Mouse (Mus musculus) bone marrow, adult 2 months (tissue): ENCODE measurements around the gene Il6ra. TPM values are rescaled to one million over a fixed set of nuclear protein-coding genes. Genes with fewer than 3 reads are reported as not detected.

Experiments used
- H3K27ac ChIP-seq: fragments of 200-500 bp; 2 replicates; pipeline ENCODE4 v1.5.1; 2012; ENCODE audit warnings: low read depth, mild to moderate bottlenecking, control low read depth, inconsistent platforms, low read length; ENCODE audit not compliant: control insufficient read depth, poor library complexity, insufficient read depth
- H3K4me1 ChIP-seq: fragments of 200-500 bp; 2 replicates; pipeline ENCODE4 v1.6.1; 2011; ENCODE audit warnings: low read length; ENCODE audit not compliant: control insufficient read depth, insufficient read depth
- H3K4me3 ChIP-seq: fragments of 200-500 bp; replicated peaks from 2 replicates; pipeline ENCODE3; 2011; ENCODE audit warnings: mild to moderate bottlenecking, low read depth, low read length, control low read depth; ENCODE audit not compliant: control insufficient read depth
- CTCF ChIP-seq: fragments of 200-500 bp; IDR thresholded peaks from 2 replicates; pipeline ENCODE4 v1.5.1; 2011; ENCODE audit warnings: low read length, control low read depth; ENCODE audit not compliant: control insufficient read depth, insufficient read depth
- POLR2A ChIP-seq: fragments of 200-500 bp; IDR thresholded peaks from 2 replicates; pipeline ENCODE4 v1.6.1; 2011; ENCODE audit warnings: low read depth, mild to moderate bottlenecking, control low read depth, low read length, borderline replicate concordance; ENCODE audit not compliant: control insufficient read depth
- WGBS: fragments of 180-500 bp; shearing (Covaris S2); methylation state at CpG from one replicate; pipeline ENCODE4 v1.1.7; 2018; 5-methylcytosine and 5-hydroxymethylcytosine counted together
- polyA plus RNA-seq: library from polyadenylated mRNA; stranded (reverse); fragments of >200 nt; gene quantifications from 2 replicates; pipeline ENCODE4 v1.2.4, GENCODE M21; 2011; ENCODE audit warnings: low replicate concordance; ENCODE audit not compliant: missing spikeins, insufficient read depth, insufficient read length

Gene Il6ra
- polyA plus RNA-seq, 1 experiment = 11.4 TPM

GRCm38 (mm10) chr3:89875021-89875420 is 38.0 kb downstream of the Il6ra start:
- peaks cover 2% of the 10 kb centered on the region; the same call in 1 of the 2 replicates for H3K4me1 ChIP-seq
- no peak for TF ChIP-seq POLR2A
- no peak for TF ChIP-seq CTCF
- no peak overlapping the region for H3K27ac ChIP-seq
- H3K4me3 ChIP-seq = no peak overlapping the region
- WGBS = 82% methylated on average over 9 of the region's 9 CpGs

DNA sequence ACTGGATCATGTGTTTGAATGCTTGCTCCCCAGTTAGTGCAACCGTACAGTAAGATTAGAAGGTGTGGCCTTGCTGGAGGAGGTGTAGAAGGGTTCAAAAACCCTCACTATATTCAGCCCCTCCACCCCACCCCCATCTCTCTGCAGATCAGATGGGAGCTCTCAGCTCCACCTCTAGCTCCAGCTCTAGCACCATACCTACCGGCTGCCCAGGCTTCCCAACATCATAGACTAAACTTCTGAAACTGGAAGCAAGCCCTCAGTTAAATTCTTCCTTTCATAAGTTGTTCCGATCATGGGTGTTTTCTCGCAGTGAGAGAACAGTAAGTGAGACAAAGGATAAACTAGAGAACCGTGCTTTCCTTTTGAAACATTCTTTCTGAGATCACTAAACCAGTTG is 38.9 kb downstream of the Il6ra start:
- Histone ChIP-seq H3K4me3 (no peak overlapping the region), H3K4me1 (peaks cover 2% of the 10 kb centered on the region; the same call in 1 of the 2 replicates), H3K27ac (no peak overlapping the region)
- WGBS = 82% methylated on average over 5 of the region's 5 CpGs
- TF ChIP-seq POLR2A (no peak), CTCF (no peak)

DNA sequence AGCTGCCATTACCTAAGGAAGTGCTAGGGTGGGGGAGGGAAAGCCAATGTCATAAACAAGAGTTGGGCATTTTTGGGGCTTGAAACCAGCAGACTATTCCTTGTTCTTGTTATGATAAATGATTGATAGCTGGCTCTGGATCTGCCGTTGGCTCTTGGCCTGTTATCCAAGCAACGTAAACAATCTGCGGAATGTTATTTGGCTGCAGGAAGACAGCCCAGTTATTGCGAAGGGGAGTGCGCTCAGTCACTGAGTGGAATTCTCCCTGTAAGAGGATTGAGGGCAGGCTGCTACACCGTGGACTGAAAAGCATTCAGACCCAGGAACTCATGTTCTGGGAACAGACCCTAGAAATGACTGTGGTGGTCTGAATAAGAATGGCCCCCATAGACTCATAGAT is 40.3 kb downstream of the Il6ra start:
- no peak overlapping the region for H3K27ac ChIP-seq
- no peak for TF ChIP-seq CTCF
- no peak for TF ChIP-seq POLR2A
- WGBS = 93% methylated on average over 6 of the region's 6 CpGs
- H3K4me3 ChIP-seq = no peak overlapping the region
- peaks cover 2% of the 10 kb centered on the region; the same call in 1 of the 2 replicates for H3K4me1 ChIP-seq

DNA sequence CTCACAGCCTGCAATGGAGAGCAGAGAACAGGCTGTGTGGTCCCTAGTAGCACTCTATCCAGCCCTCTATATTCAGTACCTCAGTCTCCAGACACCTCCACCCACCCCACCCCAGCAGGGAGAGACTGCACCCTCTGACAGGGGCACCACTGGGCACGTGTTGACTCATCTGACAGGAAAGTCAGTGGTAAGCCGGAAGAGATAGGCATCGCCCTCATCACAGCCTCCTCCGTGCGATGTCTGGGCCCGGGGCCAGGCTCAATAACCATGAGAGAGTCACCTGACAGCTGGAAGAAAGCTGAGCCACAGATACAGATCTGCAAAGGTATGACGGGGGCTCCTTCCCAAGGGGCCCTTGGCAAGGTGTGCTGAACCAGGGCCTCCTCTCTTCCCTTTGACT is 40.8 kb downstream of the Il6ra start:
- Histone ChIP-seq H3K27ac (no peak overlapping the region), H3K4me1 (peaks cover 2% of the 10 kb centered on the region; the same call in 1 of the 2 replicates), H3K4me3 (no peak overlapping the region)
- no peak for TF ChIP-seq POLR2A
- no peak for TF ChIP-seq CTCF
- WGBS = 24% methylated on average over 7 of the region's 7 CpGs

DNA sequence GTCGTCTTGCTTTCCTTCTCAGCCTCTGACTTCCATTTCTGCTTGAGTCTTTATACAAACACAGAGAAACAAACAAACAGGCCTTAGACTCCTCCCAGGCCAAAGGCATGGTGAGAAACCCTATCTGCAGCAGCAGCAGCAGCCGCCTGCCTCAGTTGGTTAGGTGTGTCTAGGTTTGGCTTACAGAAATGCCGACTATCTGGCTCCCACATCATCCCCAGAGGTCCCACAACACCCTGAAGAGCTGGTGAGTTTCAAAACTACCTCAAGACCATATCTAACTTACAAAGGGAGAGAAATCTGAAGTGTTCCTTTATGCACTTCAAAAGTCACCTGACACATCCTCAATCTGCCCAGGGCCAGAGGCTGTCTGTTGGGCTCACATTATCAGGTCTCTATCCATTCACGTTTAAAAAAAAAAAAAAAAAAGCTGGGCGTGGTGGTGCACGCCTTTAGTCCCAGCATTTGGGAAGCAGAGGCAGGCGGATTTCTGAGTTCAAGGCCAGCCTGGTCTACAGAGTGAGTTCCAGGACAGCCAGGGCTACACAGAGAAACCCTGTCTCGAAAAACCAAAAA is 41.6 kb downstream of the Il6ra start:
- Histone ChIP-seq H3K4me1 (peaks cover 2% of the 10 kb centered on the region; the same call in 1 of the 2 replicates), H3K27ac (no peak overlapping the region), H3K4me3 (no peak overlapping the region)
- TF ChIP-seq POLR2A (no peak), CTCF (no peak)
- WGBS = 44% methylated on average over 8 of the region's 8 CpGs

- no peak overlapping the region for H3K4me3 ChIP-seq
Measured at GRCm38 (mm10) chr3:89870472-89871271, 42.3 kb downstream of the Il6ra start.

GRCm38 (mm10) chr3:89869556-89869955 is 43.4 kb downstream of the Il6ra start:
- H3K4me1 ChIP-seq = peaks cover 4% of the 10 kb centered on the region; the same call in 1 of the 2 replicates
- WGBS = 24% methylated on average over 9 of the region's 9 CpGs
- TF ChIP-seq POLR2A (no peak), CTCF (no peak)
- H3K27ac ChIP-seq = no peak overlapping the region
- H3K4me3 ChIP-seq = no peak overlapping the region

More at GRCm38 (mm10) chr3:89870472-89871271, 42.3 kb downstream of the Il6ra start:
- TF ChIP-seq CTCF (no peak), POLR2A (no peak)
- WGBS = 71% methylated on average over 22 of the region's 22 CpGs
- Histone ChIP-seq H3K27ac (no peak overlapping the region), H3K4me1 (peaks cover 2% of the 10 kb centered on the region; the same call in 1 of the 2 replicates)

DNA sequence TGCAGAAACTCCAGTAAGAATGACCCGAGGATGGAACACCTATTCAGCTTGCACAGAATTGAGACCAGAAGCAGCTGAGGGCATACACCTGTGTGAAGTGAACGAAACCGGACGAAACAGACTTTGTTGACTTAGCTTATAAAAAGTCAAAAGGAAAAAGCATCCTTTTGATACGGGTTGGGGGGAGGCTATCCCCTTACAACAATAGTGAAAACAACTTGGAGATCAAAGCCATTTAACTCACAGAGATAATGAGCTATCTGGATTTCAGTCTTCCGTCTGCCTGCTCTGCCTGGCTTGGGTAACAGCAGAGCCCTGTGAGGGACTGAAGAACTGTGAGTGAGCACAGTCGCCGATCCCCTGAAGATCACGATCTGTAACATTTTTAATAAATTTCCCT is 44.0 kb downstream of the Il6ra start:
- H3K4me1 ChIP-seq = peaks cover 4% of the 10 kb centered on the region; the same call in 1 of the 2 replicates
- no peak overlapping the region for H3K4me3 ChIP-seq
- 67% methylated on average over 9 of the region's 9 CpGs for WGBS
- no peak overlapping the region for H3K27ac ChIP-seq
- TF ChIP-seq POLR2A (no peak), CTCF (no peak)

DNA sequence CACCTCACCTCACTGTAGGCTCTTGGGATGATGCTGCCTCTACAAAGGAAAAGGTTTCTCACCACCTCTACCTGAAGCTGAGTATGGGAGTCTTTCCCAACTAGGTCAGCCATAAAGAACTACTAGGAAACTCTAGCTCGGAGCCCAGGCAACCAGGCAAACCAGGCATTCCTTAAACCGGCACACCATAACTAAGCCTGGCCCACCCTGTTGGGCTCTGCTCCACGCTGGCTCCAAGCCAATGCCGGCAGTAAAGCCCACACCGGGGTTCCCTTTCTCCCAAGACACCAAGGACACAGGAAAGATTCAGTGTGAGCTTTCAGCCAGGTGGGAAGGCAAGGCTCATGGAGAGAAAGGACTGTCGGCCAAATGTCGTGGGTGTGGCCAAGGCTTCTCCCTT is 44.6 kb downstream of the Il6ra start:
- H3K4me1 ChIP-seq = peaks cover 5% of the 10 kb centered on the region
- WGBS = 84% methylated on average over 7 of the region's 7 CpGs
- no peak overlapping the region for H3K4me3 ChIP-seq
- no peak overlapping the region for H3K27ac ChIP-seq
- TF ChIP-seq POLR2A (no peak), CTCF (no peak)
